Mouse (Mus musculus): Measurements from ENCODE around the gene Zfp239. TPM values are rescaled to one million over a fixed set of nuclear protein-coding genes. Genes with fewer than 3 reads are reported as not detected.

The Zfp239 gene
- total and polyA plus RNA-seq, 3 experiments: 18.6 to 20.4 TPM; not detected in 1

DNA sequence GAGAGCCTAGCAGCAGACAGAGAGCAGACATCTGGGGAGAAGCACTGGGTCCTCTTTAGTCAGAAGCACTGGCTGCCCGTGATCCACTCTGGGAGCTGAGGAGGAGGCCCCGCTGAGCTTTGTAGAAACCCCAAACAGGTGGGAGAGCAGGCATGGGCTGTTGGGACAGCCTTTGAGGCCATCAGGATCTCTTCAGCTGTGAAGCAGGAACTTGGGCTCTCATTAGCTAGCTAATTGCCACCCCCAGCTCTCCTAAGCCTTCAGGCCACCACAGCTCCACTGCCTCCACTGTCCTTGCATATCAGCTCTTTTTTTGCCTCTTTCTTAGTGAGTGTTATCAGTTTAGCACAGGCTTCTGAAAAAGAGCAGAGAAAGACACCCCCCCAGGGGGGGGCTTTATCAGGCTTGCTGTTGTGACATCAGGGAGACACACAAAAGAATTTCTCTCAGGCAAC, 26.8 kb downstream of the Zfp239 start (continued):
- TF ChIP-seq ZNF384 (IDR thresholded peaks at IDR 0.05; ENCODE audit: low read depth, low read length) (peak; percentile 96), SMC3 (IDR thresholded peaks at IDR 0.05; ENCODE audit: low read depth, low read length) (no peak), ZC3H11A (IDR thresholded peaks at IDR 0.05; ENCODE audit: low read depth, low read length) (no peak)

GRCm38 (mm10) chr6:117890257-117890656, 28.4 kb downstream of the Zfp239 start:
- Histone ChIP-seq H3K27me3 (ENCODE audit: control insufficient read depth in 1 of 2, insufficient read depth in 2 of 2, low read length in 2 of 2) (no peaks in the 10 kb centered on the region), H3K9me3 (replicated peaks; ENCODE audit: insufficient read depth, low read length) (no peaks in the 10 kb centered on the region), H3K9ac (ENCODE audit: control insufficient read depth, low read depth, low read length, poor library complexity, severe bottlenecking) (peak overlapping the region; percentile 83), H3K4me3 (ENCODE audit: control insufficient read depth in 1 of 2, insufficient read depth in 1 of 2, low read depth in 2 of 2, low read length in 2 of 2) (peak overlapping the region in 1 of 2 experiments; percentile 1; a peak in 2 of 4 replicates), H3K36me3 (ENCODE audit: control insufficient read depth in 1 of 2, insufficient read depth in 2 of 2, low read length in 2 of 2) (peaks cover 0 to 39% of the 10 kb centered on the region in 2 experiments; a peak in 2 of 4 replicates), H3K79me2 (ENCODE audit: control insufficient read depth, insufficient read depth, low read length, poor library complexity) (peaks cover 10% of the 10 kb centered on the region), H3K27ac (ENCODE audit: control insufficient read depth, low read depth, low read length) (peak overlapping the region; percentile 77), H3K4me1 (ENCODE audit: control insufficient read depth in 1 of 2, insufficient read depth in 2 of 2, low read length in 2 of 2) (peaks cover 19 to 32% of the 10 kb centered on the region in 2 experiments)
- DNase-seq (ENCODE audit: low read depth, low spot score): peak; percentile 69
- TF ChIP-seq CHD2 (IDR thresholded peaks at IDR 0.05; ENCODE audit: low read length) (no peak), ETS1 (IDR thresholded peaks at IDR 0.05; ENCODE audit: low read depth, low read length) (peak; percentile 48; the same call in 1 of the 2 replicates), RAD21 (IDR thresholded peaks at IDR 0.05; ENCODE audit: low read depth, low read length) (no peak), ZMIZ1 (IDR thresholded peaks at IDR 0.05; ENCODE audit: low read depth, low read length) (no peak), NELFE (IDR thresholded peaks at IDR 0.05; ENCODE audit: low read depth, low read length) (no peak), POLR2AphosphoS5 (IDR thresholded peaks at IDR 0.05; ENCODE audit: borderline replicate concordance, low read depth, low read length) (no peak), E2F4 (IDR thresholded peaks at IDR 0.05; ENCODE audit: borderline replicate concordance, low read depth, low read length) (no peak), MAZ (IDR thresholded peaks at IDR 0.05; ENCODE audit: low read depth, low read length) (no peak), ZKSCAN1 (IDR thresholded peaks at IDR 0.05; ENCODE audit: low read depth, low read length) (no peak), TBP (IDR thresholded peaks at IDR 0.05; ENCODE audit: low read depth, low read length) (no peak), CTCF (IDR thresholded peaks at IDR 0.05 in 2 of 3, conservative IDR thresholded peaks at IDR 0.05 in 1 of 3; ENCODE audit: control insufficient read depth in 1 of 3, insufficient read depth in 1 of 3, low read depth in 2 of 3, low read length in 3 of 3, poor library complexity in 1 of 3, severe bottlenecking in 1 of 3) (no peak), EP300 (IDR thresholded peaks at IDR 0.05; ENCODE audit: low read depth in 1 of 2, low read length in 2 of 2) (peak in 1 of 2 experiments; percentile 35; a peak in 1 of 4 replicates), POLR2AphosphoS2 (IDR thresholded peaks at IDR 0.05; ENCODE audit: low read length) (no peak), JUND (IDR thresholded peaks at IDR 0.05; ENCODE audit: low read depth, low read length) (no peak), UBTF (IDR thresholded peaks at IDR 0.05; ENCODE audit: borderline replicate concordance, insufficient read depth, low read depth, low read length) (no peak), USF2 (IDR thresholded peaks at IDR 0.05; ENCODE audit: borderline replicate concordance in 1 of 2, insufficient read depth in 1 of 2, low read depth in 1 of 2, low read length in 2 of 2) (no peak), USF1 (IDR thresholded peaks at IDR 0.05; ENCODE audit: low read depth, low read length) (peak; percentile 50; the same call in 1 of the 2 replicates), GATA1 (IDR thresholded peaks at IDR 0.05; ENCODE audit: low read depth, low read length) (no peak), GABPA (IDR thresholded peaks at IDR 0.05; ENCODE audit: low read depth, low read length) (no peak), ZNF384 (IDR thresholded peaks at IDR 0.05; ENCODE audit: low read depth, low read length) (peak; percentile 89), KAT2A (conservative IDR thresholded peaks at IDR 0.05; ENCODE audit: low read depth, low read length) (no peak), MYC (IDR thresholded peaks at IDR 0.05; ENCODE audit: low read depth, low read length) (peak; percentile 63), CHD1 (IDR thresholded peaks at IDR 0.05; ENCODE audit: low read depth, low read length) (no peak), BHLHE40 (IDR thresholded peaks at IDR 0.05; ENCODE audit: borderline replicate concordance, low read depth, low read length) (no peak), ZC3H11A (IDR thresholded peaks at IDR 0.05; ENCODE audit: low read depth, low read length) (no peak), MAX (IDR thresholded peaks at IDR 0.05; ENCODE audit: low read length) (peak; percentile 84), MYB (IDR thresholded peaks at IDR 0.05; ENCODE audit: low read depth, low read length) (no peak), MAFK (IDR thresholded peaks at IDR 0.05; ENCODE audit: borderline replicate concordance, low read depth, low read length) (no peak), HCFC1 (IDR thresholded peaks at IDR 0.05; ENCODE audit: low read depth, low read length) (0 out of 2 replicates have a peak, but pooled peaks have one; percentile 37), POLR2A (IDR thresholded peaks at IDR 0.05; ENCODE audit: control insufficient read depth in 1 of 2, insufficient read depth in 1 of 2, low read depth in 1 of 2, low read length in 2 of 2, poor library complexity in 1 of 2) (0 out of 4 replicates have a peak, but pooled peaks of 1 of the 2 experiments have one; percentile 7), SIN3A (IDR thresholded peaks at IDR 0.05; ENCODE audit: low read length) (peak; percentile 74), MXI1 (IDR thresholded peaks at IDR 0.05; ENCODE audit: low read depth, low read length) (peak; percentile 90), NRF1 (IDR thresholded peaks at IDR 0.05; ENCODE audit: insufficient read depth, low read depth, low read length, poor library complexity, severe bottlenecking) (no peak), TAL1 (IDR thresholded peaks at IDR 0.05; ENCODE audit: low read length) (no peak)
